Mouse (Mus musculus): ENCODE measurements around the gene Gm21317.
"Not testable (repeated sequence)": the region's sequence is repeated elsewhere in the genome, so short reads cannot be mapped to it uniquely, and the experiment has no call there.

Gm21317 gene

DNA sequence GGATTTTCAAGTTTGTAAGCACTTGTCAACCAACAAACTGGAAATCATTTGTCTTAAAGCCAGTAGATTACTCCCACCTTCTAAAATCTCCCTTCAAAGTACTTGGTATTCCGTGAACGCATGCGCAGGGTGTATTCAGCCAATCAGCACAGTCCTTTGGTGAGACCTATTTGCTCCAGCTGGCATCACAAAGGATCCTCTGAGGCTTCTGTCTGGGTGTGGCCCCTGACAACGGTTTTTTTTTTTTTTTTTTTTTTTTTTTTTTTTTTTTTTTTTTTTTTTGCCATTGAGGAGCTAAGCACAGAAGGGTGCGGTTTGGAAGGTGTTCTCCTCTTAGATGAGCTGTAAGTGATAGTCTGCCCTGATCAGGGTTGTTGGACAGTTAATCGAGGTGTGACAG lies at the start of gene Gm21317:
Gm21317 (plus strand) TSS at position 301 of the 400 bp plus-strand sequence.
- DNase-seq (ENCODE audit: extremely low spot score, low read depth, low spot score): not testable (repeated sequence)

Measured in hindlimb bud, embryonic 11.5 days (tissue).